Mouse (Mus musculus) cortical plate, adult 2 months (tissue): ENCODE results near the gene Ift52.

Source experiments
- CTCF ChIP-seq: fragments of 200-500 bp; IDR thresholded peaks from 2 replicates; pipeline ENCODE4 v1.5.1; 2011; ENCODE audit warnings: mild to moderate bottlenecking, control low read depth, low read length; ENCODE audit not compliant: insufficient read depth; ENCODE audit errors: extremely low read depth
- POLR2A ChIP-seq: fragments of 200-500 bp; IDR thresholded peaks from 2 replicates; pipeline ENCODE4 v1.6.1; 2011; ENCODE audit warnings: mild to moderate bottlenecking, low read length, control low read depth; ENCODE audit not compliant: insufficient read depth; ENCODE audit errors: extremely low read depth

GRCm38 (mm10) chr2:163067233-163067632, 50.1 kb downstream of the Ift52 start:
- no peak for TF ChIP-seq POLR2A
- no peak for TF ChIP-seq CTCF
